Mouse (Mus musculus): ENCODE results near the gene Igsf21.

The Igsf21 gene

GRCm38 (mm10) chr4:140147079-140147840, 99.3 kb downstream of the Igsf21 start:
- in situ Hi-C loops (cut with MboI, MseI): loop anchor here (25.0 kb wide), 1 partner anchor 1785 kb away; the partner anchor contains the start of gene Cda

DNA sequence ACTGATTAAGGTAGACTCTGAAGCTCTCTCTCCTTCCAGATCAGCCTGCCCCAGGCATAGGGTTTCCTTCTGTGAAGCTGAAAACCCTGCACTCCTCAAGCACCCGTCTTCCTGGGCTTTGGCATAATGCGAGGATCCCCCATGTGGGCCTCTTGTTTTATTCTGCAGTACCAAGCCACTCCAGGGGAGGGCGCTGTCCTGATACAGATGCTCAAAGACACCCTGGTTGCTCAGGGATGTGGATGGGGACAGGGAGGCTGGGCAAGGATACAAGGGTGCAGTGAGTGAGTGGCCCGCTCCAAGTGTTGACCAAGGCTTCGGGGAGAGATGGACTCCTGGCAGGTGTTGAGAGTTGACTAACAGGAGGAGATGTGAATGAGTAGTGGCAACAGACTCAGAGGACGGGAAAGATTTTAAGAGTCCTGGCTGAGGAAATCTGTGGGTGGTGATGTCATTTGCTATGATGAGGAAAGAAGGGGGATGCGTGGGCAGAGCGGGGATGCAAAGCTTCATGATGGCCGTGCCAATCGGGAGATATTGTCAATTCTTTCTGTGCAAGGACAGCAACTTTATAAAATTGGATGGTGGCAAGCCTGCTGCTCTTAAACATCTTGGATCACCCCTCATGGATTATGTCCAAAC, 102.6 kb downstream of the Igsf21 start:
- in situ Hi-C loops (cut with MboI, MseI): loop anchor here (25.0 kb wide), 1 partner anchor 1782 kb away; the partner anchor contains the start of gene Cda

DNA sequence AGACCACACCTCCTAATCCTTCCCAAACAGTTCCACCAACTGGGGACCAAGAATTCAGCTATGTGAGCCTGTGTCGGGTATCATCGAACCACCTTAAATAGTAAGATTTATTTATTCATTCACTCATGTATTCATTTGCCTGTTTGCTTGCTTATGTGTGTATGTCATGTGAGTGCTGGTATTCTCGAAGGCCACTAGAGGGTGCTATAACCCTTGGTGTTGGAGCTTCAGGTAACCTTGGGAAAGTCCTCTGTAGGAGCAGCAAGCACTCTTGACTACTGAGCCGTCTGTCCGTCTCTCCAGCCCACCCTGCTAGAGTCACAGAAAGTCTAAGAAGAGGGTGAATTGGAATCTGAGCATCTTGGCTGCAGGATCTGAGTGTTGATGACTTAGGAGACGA, 103.4 kb downstream of the Igsf21 start:
- in situ Hi-C loops (cut with MboI, MseI): loop anchor here (25.0 kb wide), 1 partner anchor 1781 kb away; the partner anchor contains the start of gene Cda

DNA sequence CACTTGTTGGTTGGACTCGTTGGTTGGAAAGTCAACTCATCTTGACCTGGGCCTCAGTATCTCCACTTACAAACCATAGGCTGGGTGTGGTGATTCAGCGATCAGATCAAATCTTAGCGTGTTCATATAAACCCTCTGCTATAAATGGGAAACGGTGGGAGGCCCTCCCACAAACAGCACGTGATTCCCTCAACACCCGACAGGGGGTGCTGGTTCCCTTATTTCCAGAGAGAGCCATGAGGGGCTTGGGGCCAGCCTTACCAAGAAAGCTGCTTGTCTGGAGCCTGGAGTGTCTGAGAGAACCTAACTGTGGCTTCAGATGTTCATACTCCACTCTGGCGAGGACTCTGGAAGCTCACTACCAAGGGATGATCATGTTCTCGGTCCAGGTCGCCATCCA, 106.1 kb downstream of the Igsf21 start:
- in situ Hi-C loops (cut with MboI, MseI): loop anchor here (25.0 kb wide), 1 partner anchor 1778 kb away; the partner anchor contains the start of gene Cda

- in situ Hi-C loops (cut with MboI, MseI): loop anchor here (25.0 kb wide), 1 partner anchor 1777 kb away; the partner anchor contains the start of gene Cda
Measured at GRCm38 (mm10) chr4:140138846-140139245, 107.7 kb downstream of the Igsf21 start.

- in situ Hi-C loops (cut with MboI, MseI): loop anchor here (25.0 kb wide), 1 partner anchor 1769 kb away; the partner anchor contains the start of gene Cda
Measured at GRCm38 (mm10) chr4:140131625-140132321, 114.8 kb downstream of the Igsf21 start.

GRCm38 (mm10) chr4:140131201-140131600, 115.4 kb downstream of the Igsf21 start:
- in situ Hi-C loops (cut with MboI, MseI): loop anchor here (25.0 kb wide), 1 partner anchor 1769 kb away; the partner anchor contains the start of gene Cda

- in situ Hi-C loops (cut with MboI, MseI): loop anchor here (25.0 kb wide), 1 partner anchor 1767 kb away; the partner anchor contains the start of gene Cda
Measured at GRCm38 (mm10) chr4:140129553-140130275, 116.9 kb downstream of the Igsf21 start.

GRCm38 (mm10) chr4:140128116-140128515, 118.5 kb downstream of the Igsf21 start:
- in situ Hi-C loops (cut with MboI, MseI): loop anchor here (25.0 kb wide), 1 partner anchor 1766 kb away; the partner anchor contains the start of gene Cda

DNA sequence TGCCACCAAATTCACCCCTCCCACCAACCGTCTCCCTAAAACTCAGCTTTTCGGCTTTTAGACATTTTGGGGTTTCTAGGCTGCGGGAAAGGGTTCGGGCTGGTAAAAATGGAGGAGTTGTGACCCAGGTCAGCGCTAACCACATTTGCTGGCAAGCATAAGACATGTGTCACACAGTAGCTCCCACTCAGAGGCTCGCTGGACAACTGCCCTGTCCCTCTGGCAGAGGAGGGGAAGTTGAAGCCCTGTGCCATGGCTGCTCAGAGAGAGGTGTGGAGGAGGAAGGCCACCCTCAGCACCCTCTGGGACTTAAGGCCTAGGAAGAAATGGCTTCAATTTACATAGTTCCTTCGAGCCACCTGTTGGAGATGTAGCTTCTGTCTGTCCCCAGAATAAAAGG, 120.8 kb downstream of the Igsf21 start:
- in situ Hi-C loops (cut with MboI, MseI): loop anchor here (25.0 kb wide), 1 partner anchor 1764 kb away; the partner anchor contains the start of gene Cda

DNA sequence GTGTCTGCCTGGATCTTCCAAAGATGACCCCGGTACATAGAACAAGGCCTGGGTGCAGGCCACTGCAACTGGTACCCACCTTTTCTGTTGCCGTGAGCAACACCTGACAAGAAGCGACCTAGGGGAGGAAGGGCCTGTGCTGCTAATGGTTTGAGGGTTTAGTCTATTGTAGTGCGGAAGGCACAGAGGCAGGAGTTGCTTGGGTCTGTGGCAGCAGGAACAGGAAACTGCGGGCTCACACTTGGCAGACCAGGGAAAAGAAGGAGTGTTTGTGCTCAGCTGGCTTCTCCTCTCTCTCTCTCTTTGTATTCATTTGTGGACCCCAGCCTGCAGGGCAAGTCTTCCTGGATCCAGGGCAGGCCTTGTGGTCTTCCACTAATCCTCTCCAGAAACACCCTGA, 124.0 kb downstream of the Igsf21 start:
- in situ Hi-C loops (cut with MboI, MseI): no loop called here

- in situ Hi-C loops (cut with MboI, MseI): no loop called here
Measured at GRCm38 (mm10) chr4:140117275-140117691, 129.3 kb downstream of the Igsf21 start.

DNA sequence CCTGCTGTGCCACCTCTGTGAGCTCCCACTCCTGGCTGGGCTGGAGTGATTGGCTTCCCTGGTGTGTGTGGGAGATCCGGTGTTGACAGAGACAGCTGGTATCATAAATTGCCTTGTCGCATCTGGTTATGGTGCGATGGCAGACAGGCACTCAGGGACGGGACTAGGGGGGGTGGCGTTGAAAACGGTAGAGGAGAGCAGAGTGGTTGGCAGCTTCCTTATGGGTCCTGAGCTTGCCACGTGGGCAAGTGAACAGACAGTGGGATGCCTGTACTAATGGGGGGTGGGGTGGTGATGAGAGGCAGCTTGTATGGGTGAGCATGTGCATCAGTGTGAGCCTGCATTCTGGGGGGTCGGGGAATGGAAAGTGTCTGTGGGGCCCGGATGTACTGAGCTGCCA, 130.8 kb downstream of the Igsf21 start:
- in situ Hi-C loops (cut with MboI, MseI): no loop called here

DNA sequence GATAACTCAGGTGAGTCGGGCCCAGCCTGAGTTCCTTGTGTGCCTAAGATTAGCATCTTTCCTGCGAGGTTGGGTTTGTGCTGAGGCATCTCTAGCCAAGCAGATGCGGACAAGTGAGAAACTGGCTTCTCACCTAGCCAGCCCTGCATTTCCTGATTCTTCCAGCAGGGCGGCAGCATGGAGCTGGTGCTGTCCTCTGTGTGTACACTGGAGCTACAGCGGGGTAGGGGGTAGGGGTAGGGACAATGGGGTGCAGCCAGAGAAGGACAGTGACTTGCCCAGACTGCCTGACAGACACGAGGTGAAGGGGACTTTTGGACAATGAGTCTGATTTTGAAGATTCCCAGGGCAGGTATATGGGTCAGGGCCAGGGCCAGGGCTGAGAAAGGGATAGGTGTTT, 131.5 kb downstream of the Igsf21 start:
- in situ Hi-C loops (cut with MboI, MseI): no loop called here

GRCm38 (mm10) chr4:140113690-140114475, 132.7 kb downstream of the Igsf21 start:
- in situ Hi-C loops (cut with MboI, MseI): no loop called here

DNA sequence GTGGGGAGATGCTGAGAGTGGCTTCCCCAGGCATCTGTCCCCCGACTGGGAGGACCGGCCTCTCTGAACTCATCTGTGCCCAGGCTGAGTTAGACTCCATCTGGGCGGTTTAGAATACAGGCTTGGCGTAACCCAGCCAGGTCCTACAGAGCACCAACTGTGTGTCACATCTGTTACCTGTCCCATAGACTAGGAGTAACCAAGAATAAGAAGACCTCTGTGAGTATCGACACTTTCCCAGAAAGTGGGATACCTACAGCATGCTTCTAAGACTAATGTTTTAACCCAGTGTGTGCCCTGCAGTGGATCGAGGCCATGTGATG, 137.0 kb downstream of the Igsf21 start:
- in situ Hi-C loops (cut with MboI, MseI): no loop called here

GRCm38 (mm10) chr4:140108871-140109625, 137.5 kb downstream of the Igsf21 start:
- in situ Hi-C loops (cut with MboI, MseI): no loop called here

DNA sequence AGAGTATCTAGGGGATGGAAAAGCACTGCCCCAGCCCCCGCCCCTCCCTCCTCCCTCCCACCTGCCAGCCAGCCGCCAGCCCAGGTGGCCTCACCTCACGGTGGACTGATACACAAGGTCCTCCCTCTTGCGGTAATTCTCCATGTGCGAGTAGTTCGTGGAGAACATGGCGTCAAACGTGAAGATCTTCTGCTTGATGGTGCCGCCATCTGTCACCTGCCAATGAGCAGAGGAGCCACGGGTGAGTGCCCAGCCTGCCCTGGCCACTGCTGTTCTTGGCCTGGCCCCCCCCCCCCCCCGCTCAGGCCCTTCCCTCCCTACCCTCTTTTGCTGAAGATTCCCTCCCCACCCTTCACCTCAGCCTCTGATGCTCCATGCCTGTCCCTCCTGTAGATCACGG, 139.4 kb downstream of the Igsf21 start:
- in situ Hi-C loops (cut with MboI, MseI): no loop called here

DNA sequence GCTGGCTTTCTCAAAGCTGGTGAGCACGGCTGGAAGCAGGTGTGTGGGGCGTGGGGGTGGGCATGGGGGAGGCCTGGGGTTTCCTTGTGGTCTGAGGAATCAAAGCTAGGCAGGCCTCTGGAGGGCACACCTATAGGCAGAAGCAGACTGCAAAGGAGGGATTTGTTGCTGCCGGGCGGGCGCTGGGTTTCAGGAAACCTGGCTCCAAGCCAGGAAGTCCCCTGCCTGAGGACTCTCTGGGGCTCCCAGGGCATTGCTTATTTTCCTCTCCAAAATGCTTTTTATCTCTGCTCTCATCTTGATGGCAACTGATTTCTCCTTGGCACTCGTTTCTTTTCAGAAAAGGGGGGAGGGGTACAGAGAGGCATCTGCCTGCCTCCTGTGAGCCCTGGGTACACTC, 141.8 kb downstream of the Igsf21 start:
- in situ Hi-C loops (cut with MboI, MseI): no loop called here
